Mouse (Mus musculus) E14TG2a.4 (cell line): ENCODE measurements at regions not wholly inside any gene's neighbourhood (a gene's known extent, or its start where the extent isn't known, plus 50 kb on each side); places are given as distances from the start of the nearest gene placed in this dataset.

Experiments used
- CTCF ChIP-seq: conservative IDR thresholded peaks from 2 replicates; pipeline ENCODE4 v1.5.1; 2014; ENCODE audit warnings: low read length
- NANOG ChIP-seq: IDR thresholded peaks from 2 replicates; pipeline ENCODE4 v1.6.1; 2014; ENCODE audit warnings: borderline replicate concordance, low read length, mixed read lengths
- POU5F1 ChIP-seq: IDR thresholded peaks from 2 replicates; pipeline ENCODE4 v1.6.1; 2014; ENCODE audit warnings: low read length, borderline replicate concordance

- TF ChIP-seq CTCF: no peak
- TF ChIP-seq POU5F1: no peak
- no peak for TF ChIP-seq NANOG
These were observed 1615.0 kb upstream of the Gulo start for GRCm38 (mm10) chr14:67623841-67624480.
